Mouse (Mus musculus) v-Abl transformed pro-B cells (cell line): ENCODE data around the gene Plcd1.

Experiments
- in situ Hi-C, 2 experiments: fragments of 400-800 bp; cut with MboI; formaldehyde crosslinking; loops; one replicate each; pipeline ENCODE4 v1.15.1; 2025; ENCODE audit not compliant: unreplicated experiment in 2 of 2

Gene Plcd1

GRCm38 (mm10) chr9:119092473-119093418 lies 556 bp downstream of the Plcd1 start:
- in situ Hi-C loops, result no loop called here

GRCm38 (mm10) chr9:119091581-119092310 lies 1.6 kb downstream of the Plcd1 start:
- in situ Hi-C loops, result no loop called here

DNA sequence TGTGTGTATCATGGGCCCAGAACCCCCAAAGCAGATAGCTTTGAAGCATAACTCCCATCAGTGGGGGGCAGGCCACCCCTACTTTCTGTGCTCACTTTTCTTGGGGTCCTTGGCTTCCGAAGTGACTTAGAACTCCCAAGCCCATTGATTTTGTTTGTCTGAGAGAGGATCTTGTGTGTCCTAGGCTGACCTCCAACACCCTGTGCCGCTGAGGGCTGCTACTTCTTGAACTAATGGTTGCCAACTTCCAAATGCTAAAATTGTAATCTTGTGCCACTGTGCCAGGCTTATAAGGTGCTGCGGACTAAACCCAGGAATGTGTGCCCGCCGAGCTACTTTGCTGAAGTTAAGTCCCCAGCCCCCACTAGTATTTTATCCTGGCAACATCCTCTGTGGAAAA lies 2.8 kb downstream of the Plcd1 start:
- in situ Hi-C loops, result no loop called here

- in situ Hi-C loops, result no loop called here
These were observed 3.9 kb downstream of the Plcd1 start for GRCm38 (mm10) chr9:119089437-119089836.

- in situ Hi-C loops, result no loop called here
These were observed 5.0 kb downstream of the Plcd1 start for GRCm38 (mm10) chr9:119088148-119088801.

DNA sequence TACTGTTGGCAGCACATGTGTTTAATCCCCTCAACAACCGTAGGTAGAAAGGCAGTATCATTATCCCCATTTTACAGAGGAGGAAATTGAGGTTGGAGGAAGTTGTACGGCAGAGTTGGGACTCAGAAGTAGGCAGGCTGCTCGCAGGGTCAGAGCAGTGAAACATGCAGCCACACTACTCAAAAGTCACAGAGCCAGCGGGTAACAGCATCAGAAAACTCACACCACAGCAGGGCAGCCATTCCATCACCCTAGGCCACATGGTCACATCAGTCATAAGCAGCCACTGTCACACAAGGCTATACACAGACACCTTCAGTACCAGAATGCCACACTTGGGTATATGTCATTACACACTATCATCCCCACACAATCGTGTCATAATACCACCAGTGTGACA lies 6.0 kb downstream of the Plcd1 start:
- in situ Hi-C loops, result no loop called here

GRCm38 (mm10) chr9:119086451-119086850 lies 6.9 kb downstream of the Plcd1 start:
- in situ Hi-C loops, result no loop called here

GRCm38 (mm10) chr9:119083966-119084365 lies 9.3 kb downstream of the Plcd1 start:
- in situ Hi-C loops, result no loop called here

DNA sequence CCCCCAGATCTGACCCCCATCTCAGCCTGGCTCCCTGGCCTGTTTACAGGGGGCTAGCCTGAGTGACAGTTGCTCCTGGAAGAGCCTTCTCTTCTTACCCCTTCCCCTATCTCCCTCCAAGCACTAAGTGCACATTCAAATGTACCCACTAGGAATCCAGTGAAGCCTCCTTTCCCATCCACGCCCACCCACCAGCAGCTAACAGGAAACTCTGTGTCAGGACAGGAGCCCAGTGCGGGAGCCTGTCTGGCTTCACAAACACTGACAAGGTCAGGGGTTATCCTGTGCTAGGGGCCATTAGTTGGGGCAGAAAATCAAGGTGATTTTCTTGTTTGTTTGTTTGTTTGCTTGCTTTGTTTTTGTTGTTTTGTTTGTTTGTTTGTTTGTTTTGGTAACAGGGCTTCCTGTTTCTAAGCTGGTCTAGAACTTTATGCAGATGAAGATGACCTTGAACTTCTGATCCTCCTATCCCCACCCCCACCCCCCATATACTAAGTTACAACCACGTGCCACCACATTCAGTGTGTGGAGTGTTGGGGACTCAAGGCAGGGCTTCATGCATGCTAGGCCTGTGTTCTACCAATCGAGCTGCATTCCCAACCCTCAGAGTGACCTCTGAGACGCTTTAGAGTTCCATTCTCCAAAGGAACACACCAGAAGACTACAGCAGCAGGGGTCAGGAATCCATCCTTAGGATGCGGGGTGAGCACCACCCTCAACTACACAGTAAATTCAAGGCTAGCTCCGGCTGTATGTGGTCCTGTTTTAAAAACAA lies 10.5 kb downstream of the Plcd1 start:
- in situ Hi-C loops, result no loop called here

DNA sequence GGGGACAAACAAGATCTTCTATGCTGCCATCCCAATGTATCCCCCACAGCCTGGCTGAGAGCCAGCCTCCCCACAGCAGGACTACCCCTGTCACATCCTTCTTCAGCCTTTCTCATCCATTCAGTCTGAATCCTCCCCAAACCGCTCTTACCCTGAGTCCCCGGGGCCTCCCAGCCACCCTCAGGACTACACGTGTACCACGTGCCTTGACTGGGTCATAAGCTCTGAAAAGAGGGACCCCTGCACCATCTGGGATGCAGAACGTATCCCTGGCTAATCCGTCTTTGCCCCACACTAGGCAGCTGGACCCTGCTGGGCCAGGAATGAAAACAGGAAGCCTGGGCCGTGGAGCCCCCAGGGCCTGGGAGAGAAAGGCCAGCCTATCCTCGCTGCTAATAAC lies 11.3 kb downstream of the Plcd1 start:
- in situ Hi-C loops, result no loop called here

DNA sequence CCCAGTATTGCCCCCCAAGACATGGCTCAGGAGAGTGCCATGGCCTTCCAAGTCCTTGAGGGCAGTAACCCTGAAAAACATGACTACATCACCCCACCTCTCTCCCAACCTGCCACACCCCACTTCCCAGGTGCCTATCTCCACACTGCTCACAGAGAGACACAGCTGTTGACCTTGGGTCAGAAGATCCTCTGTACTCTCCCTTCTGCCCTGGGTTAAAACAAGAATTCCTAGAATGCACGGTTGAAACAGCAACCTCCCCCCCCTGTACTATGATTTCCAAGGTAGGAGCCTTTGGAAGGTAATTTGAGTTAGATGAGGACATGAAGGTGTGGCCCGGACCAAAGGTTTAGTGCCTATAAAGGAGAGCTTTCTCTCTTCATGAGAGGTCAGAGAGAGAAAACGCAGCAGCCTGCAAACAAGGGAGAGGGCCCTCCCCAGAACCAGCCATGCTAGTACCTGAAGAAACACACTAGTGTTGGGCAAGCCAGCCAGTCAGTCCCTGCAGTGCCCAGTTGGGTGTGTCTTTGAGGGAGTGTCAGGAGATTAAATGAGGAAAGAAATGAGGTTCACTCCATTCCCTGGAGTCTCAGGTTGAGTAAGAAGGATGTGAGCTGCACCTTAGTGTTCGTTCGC lies 13.1 kb downstream of the Plcd1 start:
- in situ Hi-C loops, result no loop called here

DNA sequence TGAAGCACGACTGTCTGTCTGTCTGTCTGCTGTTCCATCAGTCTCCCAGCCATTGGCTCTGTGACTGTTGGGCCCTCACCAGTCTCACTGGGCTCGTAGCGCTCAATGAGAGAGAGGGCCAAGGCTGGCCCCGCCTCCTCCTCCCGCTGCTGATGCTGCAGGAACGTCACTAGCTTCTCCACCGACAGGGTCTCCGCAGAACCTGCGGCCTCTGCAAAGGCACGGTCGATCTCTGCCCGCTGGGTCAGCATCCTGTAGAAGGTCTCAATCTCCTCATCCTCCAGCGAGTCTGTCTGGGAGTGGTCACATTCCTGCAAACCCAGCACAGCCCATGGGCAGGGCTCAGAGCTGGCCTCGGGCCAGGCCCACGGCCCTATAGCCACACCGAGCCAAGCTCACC lies 17.6 kb downstream of the Plcd1 start:
- in situ Hi-C loops, result no loop called here

- in situ Hi-C loops, result no loop called here
These were observed 20.0 kb downstream of the Plcd1 start for GRCm38 (mm10) chr9:119073184-119073895.

DNA sequence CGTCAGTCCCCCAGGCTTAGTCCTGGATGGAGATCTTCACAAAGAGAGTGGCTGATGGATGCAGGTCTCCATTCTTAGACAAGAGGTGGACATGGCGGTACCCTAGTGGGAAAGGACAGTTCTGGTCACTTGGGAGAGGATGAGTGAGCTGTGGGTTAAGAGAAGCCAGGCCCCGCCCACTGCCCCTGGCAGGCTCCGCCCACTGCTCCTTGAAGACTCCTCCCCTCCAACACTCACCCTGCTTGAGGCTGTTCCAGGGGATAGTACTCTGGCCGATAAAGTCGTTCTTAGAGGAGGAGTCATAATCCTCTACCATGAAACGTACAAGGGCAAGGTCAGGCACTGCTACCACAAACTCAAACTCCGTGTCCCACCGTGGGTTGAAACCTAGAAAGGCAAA lies 21.5 kb downstream of the Plcd1 start:
- in situ Hi-C loops, result no loop called here

DNA sequence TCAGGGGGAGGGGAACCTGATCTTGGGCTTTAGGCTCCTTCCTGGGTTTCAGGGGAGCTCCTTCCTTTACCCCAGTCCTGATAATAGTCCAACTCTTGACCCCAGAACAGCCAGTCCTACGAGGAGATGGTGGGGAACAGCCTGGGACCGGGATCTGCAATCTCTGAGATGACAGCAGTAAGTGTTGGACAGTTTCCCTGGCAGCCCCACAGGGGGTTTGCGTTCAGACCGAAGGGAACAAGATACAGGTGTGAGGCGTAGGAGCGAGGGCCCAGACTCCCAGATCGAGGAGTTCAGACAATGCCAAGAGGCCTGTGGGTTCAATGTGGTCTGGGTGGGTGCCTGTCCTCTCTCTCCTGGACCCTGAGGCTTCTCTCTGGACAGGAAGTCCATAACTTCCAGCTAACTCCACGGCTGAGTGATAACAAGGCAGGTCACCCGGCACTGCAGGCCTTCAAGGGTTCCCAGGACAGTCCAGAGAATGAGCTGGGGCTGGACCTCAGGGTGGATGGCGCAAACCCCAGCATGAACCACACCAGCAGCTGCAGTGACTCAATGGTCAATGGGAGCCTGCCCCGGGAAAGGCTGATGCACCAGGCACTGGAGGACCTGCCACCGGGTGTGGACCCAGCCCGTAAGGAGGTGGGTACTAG lies 23.0 kb downstream of the Plcd1 start:
- in situ Hi-C loops, result no loop called here

GRCm38 (mm10) chr9:119068266-119068665 lies 25.0 kb downstream of the Plcd1 start:
- in situ Hi-C loops, result loop anchor here (5.0 to 10.0 kb wide), 3 partner anchors 36 to 483 kb away; no protein-coding TSS in a partner anchor

DNA sequence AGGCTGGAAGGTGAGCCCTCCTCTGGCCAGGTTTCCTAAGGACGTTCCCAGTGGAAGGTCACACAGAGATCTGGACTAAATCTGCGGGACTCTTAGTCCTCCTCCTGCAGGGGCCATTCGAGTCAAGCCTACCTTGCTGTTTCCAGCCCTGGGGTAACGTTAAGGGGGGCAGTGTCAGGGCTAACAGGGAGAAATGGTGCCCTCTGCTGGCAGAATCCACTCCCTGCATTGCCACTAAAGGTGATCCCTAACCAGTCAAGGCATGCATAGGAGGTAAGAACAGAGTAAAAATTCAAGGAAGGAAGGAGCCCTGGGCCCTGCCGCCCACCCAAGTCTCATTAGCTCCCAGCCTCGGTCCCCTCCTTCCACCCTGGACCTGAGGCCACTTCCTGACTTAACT lies 25.7 kb downstream of the Plcd1 start:
- in situ Hi-C loops, result loop anchor here (5.0 to 10.0 kb wide), 3 partner anchors 35 to 483 kb away; no protein-coding TSS in a partner anchor

GRCm38 (mm10) chr9:119064296-119064695 lies 29.0 kb downstream of the Plcd1 start:
- in situ Hi-C loops, result loop anchor here in 1 of 2 experiments (10.0 kb wide), 1 partner anchor 479 kb away; no protein-coding TSS in a partner anchor
